Mouse (Mus musculus) kidney, postnatal 36 days (tissue): ENCODE results near the gene Siva1.
A peak's percentile ranks its signal among the peaks of the same experiment; 100 is the strongest.

Experiments
- DNase-seq, 2 experiments: peaks; one replicate each; pipeline ENCODE4 v3.0.0; 2021 to 2022; ENCODE audit warnings: mixed read lengths in 2 of 2

The Siva1 gene

DNA sequence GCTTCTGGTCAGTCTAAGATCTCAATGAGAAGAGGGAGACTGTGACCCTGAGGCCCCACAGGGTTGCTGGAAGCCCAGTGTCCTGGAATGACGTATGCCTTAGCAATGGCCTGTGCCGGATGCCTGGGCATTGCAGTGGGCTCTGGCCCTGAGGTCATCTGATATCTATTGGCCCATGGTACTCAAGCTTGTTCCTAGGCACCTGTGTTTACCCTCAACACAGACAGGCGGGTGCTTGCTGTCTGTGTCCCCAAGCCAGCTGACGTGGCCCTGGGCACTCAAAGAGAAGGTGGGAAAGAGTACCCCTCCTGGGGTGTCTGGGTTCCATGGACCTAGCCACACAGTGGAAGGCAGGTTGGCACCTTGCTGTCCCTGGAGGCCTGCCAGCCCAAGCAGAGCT, 18.8 kb upstream of the Siva1 start:
- no peak for DNase-seq

DNA sequence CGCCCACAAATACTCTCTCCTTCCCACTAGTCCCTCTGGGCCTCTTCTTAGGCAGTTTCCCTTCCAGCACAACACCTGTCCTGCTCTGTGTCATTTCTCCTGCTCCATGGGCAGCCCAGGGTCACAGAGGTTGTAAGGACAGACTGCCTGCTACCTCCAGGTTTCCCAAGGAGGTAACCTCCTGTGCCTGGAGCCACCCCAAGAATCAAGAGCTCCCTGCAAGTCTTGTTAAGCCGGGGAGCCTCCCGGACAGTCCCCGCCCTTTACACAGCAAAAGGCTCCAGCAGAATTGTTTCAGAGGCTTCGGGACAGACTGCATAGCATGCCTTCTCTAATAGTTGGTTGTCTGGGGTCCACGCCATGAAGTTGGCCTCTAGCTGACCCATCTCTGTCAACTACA, 18.0 kb upstream of the Siva1 start:
- no peak for DNase-seq

DNA sequence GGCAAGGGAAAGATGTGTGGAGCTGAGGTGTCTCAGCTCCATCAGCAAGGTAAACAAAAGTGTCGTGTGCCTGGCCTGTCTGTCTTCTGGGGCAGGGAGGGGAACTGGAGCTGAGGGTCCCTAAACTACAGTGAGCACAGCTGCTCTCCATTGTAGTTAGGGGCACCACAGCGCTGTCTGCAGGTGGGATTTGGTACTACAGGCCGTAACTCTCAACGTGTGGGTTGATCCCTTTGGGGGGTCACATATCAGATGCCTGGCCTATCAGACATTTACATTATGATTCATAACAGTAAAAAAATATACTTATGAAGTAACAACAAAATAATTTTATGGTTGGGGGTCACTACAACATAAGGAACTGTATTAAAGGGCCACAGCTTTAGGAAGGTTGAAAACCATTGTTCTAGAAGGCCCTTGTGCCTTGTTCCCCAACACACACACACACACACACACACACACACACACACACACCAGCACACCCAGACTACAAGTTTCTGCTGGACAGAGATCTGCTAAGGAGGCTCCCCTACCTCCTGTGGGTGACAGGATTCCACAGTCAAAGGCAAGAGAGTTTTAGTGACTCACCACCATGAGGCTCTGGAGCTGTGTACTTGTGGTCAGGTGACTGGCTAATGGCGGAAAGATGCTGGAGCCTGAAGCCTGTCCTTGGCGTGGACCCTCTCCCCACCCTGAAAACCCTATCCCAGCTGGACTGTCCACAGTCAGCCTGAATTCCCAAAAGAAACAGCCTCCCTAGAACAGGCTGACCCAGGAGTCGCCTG, 17.2 kb upstream of the Siva1 start:
- DNase-seq = no peak

DNA sequence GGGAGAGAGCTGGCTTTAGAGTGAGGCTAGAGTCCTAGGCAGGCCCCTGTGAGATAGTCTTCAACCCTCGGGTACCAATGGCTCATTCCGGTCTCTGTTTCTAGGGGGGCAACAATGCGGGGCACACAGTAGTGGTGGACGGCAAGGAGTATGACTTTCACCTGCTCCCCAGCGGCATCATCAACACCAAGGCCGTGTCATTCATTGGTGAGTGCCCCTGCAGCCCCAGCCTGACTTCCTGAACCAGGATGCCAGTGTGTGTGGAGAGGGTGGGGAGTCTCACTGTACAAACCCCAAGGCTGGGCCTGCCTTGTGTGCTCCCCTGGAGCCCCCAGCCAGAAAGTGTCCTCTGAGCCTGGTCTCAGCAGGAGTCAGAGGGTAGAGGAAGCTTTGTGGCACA, 16.3 kb upstream of the Siva1 start:
- no peak for DNase-seq

DNA sequence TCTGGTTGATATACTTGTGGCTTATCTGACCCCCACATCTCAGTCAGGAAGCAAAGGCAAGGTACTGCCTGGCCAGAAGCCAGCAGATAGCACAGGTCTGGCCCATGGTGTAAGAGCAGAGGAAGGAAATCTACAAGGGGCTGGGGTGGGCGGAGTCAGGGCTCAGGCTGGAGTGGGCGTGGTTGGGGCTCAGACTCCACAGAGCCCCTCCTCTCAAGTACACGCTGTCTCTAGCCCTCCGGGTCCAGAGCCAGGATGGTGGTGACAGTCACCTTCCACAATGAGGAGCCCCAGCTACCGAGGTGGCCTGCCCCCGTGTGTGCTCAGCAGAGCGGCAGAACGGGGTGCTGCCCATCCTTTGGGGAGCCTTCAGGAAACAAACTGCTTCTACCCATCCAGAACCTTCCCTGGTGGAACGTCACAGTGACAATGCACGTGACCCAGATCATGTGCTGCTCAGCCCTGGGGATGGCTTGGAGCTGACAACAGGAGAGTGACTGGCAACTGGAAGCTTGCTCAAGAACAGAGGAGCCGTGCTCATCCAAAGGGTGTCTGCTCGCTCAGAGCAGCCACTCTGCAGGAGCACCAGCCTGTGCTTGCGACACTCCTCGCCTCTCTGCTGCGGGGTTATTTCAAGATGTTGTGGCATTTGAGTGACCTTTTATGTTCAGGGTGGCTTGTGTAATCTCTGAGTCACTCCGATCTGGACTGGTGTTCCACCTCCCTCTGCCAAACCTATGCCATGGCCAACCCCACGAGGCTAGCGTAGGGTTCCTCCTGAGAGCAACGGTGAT, 15.4 kb upstream of the Siva1 start:
- peak; percentile 49 to 68 for DNase-seq

DNA sequence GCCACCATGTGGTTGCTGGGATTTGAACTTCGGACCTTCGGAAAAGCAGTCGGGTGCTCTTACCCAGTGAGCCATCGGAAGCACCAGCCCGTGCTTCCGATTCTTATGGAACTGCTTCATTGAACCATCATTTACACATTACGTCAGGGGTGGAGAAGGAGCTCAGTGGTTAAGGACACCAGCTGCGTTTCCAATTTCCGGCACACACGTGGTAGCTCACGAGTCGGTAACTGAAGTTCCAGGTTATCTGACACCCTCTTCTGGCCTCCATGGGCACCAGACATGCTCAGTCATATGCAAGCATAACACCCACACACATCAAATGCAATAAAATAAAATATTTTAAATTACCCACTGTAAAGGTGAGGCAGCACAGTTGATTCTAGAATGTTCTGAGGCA, 14.4 kb upstream of the Siva1 start:
- no peak for DNase-seq

DNA sequence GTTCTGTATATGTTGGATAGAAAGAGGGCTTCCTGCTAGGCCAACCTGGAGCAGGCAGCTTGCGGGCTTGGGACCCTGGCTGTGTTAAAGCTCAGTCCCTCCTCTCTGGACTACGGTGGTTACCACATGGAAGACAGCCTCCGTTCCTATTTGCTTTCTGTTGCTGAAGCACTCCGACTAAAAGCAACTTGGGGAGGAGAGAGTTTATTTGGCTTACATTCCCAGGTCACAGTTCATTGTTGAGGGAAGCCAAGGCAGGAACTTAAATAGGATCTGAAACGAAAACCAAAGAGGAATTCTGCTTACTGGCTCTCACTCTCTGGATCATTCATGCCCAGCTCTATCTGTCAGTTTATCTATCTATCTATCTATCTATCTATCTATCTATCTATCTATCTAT, 13.7 kb upstream of the Siva1 start:
- no peak for DNase-seq

DNA sequence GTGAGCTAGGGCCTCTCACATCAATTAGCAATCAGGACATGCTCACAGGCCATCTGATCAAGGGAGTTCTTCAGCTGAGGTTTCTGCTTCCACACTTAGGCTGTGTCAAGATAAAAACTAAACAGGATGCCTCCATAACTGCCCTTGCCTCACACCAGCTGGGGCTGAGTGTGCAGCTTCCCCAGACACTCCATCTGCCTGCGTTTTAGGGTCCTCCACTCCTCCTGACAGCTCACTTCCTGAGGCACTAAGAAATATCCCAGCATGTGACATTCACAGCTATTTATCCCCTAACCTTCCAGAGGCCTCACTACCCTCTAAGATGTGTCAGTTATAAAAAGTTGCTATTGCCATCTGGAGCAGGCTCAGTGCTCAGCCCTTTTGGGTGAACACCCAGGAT, 13.0 kb upstream of the Siva1 start:
- DNase-seq = no peak

DNA sequence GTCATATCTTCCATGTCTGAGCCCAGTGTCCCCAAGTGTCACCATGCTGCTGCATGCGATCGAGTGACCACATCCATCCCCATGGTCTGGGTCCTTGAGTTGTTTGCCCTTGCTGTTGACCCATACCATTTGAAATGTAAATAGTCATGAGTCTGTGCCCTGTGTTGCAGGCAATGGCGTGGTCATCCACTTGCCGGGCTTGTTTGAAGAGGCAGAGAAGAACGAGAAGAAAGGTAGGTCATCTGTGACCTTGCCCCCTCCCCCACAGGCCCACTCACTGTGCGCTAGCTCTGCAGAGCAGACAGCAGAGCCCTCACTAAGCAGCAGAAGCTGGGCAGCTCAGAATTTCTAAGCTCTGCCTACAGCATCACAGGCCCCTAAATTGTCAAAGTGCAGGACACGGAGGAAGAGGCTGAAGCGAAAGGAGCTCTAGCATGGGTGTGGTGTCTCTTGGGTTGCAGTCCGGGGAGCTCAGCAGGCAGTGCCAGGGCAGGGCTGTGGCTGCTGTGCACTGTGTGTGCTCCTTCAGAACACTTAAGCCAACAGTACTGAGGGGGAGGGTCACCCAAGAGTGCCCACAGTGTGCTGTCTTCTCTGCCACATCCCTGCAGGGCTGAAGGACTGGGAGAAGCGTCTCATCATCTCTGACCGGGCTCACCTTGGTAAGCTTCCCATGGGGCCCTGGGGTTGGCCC, 12.2 kb upstream of the Siva1 start:
- no peak for DNase-seq

DNA sequence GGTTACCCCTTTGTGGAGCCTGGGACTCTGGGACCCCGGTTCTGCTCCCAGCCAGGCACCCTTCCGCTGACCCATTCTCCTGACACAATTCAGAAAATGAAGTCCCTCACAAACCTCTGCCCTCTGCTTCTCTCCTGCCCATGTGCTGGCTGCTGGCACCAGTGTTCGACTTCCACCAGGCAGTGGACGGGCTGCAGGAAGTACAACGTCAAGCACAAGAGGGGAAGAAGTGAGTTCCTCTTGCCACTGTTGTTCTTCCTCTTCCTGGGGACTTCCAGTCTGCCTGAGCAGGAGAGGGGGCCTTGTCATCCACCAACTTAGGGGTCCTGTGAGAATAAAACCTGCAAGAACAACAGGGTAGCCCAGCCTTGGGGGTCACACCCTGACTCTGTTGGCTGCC, 11.6 kb upstream of the Siva1 start:
- no peak for DNase-seq

DNA sequence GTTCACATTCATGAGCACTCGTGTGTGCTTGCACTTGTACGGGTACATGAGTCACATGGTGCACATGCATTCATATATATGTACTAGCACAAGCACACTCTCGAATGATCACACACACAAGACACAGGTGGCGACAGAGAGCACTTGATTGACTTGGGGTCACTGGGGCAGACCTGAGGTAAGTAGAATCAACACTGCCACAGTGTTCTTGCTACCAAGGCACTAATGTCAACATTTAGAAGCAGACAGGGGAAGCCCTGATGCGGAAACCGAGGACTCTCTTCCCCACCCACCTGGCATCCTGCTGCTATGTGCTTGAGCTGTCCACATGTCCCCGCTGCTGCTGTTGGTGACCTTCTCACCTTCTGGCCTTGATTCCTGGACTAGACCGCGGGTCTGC, 10.8 kb upstream of the Siva1 start:
- DNase-seq = no peak

DNA sequence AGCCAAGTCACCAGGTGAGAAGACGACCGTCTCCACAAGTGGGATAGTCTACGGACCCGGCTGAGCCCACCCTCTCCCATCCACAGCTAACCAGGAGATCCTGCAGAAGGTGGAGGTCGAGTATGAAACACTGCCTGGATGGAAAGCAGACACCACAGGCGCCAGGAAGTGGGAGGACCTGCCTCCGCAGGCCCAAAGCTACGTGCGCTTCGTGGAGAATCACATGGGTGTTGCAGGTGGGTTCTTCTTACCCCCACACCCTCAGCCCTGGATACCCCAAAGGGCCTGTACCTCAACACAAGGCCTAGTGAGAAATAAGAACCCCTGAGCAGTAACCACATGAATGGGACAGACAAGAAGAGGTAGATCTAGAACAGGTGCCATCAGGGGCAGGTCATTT, 5.0 kb upstream of the Siva1 start:
- no peak for DNase-seq

DNA sequence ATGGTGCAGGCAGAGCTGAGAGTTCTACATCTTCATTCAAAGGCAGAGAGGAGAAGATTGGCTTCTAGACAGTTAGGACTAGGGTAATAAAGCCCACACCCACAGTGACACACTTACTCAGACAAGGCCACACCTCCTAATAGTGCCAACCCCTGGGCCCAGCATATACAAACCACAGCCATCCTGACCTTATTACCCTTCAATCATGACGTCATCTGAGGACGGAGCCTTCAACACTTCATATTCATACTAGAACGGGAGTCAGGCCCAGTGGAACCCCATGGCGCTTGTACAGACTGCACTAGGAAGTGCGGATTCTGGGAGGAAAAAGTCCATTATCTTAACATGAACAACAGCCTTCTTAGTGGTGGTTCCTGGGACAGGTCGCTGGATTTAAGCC, 1.4 kb upstream of the Siva1 start:
- no peak for DNase-seq

DNA sequence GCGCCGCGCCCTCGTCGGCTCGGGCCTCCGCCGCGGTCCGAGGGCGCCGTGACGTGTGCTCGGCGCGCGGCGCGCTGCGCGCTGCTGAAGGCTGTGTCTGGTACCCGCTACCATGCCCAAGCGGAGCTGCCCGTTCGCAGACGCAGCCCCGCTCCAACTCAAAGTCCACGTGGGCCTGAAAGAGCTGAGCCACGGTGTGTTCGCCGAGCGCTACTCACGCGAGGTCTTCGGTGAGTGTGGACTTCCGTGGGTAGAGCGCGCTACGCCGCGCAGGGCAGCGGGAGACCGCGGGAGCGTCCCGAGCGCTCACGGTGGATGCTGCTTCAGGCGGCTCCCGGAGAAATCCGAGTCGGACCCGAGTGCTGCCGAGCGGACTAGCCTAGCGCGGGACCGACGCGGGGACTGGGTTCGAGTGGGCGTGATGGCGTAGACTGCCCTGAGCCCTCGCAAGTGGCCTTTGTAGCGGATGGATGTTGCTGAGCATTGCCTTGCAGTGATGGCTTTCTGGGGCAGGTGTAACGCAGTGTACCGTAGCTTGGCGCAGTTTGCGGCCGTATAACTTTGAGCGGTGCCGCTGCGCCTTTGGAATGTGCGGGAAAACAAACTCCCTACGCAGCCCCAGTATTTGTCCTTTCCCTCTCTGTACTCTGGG, 502 bp downstream of the Siva1 start:
- no peak for DNase-seq

DNA sequence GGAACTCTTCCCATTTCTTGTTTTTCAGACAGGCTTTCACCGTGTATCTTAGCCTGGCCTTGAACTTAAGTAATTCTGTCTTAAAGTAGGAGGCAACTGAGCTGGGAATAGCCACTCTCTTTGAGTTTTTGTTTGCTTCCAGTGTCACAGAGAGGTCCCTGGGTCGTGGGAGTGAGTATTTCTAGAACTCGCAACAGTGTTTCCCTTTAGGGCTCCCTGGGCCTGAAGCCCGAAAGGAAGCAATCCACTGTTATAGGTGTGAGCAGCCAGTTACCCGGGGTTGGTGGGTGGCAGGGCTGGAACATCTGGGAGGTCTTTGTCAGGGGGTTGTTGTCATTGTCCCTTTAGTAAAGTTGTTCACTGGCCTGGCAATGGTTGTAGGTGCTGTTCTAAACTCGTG, 1.7 kb downstream of the Siva1 start:
- DNase-seq = no peak

DNA sequence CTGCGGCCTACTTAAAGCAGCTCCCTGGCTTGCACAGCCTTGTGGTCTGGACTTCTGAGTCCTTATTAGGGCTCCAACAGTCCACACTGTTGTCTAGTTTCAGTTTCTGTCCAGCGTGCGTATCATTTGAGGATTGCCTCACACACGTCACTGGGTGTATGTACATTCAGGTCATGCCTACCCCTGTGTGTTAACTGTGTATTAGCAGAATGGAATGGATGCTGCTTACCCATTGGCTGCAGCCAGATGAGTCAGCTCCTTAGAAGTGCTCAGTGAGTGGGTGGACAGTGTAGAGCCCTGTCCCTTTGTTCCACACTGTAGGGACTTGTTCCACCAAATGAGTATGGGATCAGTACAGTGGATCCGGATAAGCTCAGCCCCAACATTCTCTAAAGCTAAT, 3.6 kb downstream of the Siva1 start:
- DNase-seq = no peak

DNA sequence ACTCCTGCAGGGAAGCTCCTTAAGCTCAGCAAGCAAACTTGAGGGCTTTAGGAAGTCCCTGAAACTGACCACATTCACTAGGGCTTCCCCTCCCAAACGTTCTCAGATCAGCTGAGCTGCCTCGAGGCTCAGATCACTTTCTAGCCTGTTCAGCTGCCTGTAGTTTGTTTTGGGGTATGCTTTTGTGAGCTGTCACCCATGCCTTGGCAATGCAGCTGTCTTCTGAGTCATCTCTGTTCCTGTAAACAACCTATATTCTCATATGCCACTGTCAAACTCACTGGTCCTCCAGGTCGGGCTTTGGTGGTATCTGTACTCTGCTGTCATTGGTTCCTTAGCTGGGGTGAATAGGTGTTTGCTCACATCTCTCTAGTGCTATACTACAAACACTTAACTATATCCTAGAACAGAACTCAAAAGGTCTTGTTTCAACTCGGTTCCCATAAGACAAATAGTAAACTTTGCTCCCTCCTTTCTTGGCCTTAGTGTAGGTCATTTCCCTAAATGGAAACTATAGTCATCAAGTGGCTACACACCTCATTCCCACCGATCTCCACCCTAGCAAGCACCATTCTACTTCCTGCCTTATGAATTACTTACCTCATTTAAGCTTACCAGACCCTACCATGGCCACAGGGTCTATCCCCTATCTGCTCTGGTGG, 7.4 kb downstream of the Siva1 start:
- no peak for DNase-seq

DNA sequence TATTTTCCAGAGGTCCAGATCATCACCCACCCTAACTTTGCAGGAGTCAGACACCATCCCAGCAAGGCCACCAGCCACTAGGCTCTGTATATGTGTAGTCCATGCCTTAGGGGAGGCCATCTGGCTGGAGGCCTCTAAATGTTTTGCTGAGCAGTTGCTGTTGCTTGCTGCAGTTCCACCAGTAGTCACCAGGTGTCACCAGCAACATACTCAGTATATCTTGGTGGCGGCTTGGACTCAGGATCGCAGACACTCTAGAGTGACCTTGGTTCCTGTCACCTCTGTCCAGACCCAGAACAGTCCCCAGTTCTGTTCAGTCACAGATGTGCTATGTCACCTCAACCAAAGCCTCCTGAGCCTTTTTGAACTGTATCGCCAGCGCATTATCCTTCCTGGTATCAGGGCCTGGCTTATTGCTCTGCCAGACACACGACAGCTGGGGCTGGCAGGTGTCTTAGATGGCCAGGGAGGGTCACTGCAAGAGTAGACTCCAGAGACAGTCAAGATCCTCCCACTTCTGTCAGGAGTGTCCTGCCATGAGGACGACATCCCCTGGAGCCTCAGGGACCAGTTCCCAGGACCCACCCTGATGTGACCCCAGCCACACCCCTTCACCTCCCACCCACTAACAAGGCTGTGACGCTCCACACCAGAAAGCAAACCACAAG, 8.8 kb downstream of the Siva1 start:
- peak; percentile 88 to 95 for DNase-seq

DNA sequence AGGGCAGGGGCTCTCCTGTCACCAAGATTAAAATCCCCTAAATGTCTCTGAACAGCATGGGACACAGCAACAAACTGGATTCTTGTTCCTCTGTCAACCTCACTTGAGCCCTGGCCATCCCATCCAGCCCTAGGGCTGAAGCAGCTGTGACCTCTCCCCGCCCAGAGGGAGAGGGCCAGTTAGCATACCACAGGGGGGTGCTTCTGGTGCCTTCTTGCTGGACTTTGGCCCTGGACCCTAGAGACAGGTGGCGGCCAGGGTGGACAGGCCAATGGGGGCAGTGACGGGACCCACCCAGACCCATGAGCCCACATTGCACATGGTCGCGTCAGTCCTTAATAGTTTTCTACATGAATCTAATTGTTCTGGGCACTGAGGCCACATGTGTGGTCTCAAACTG, 9.6 kb downstream of the Siva1 start:
- no peak for DNase-seq

DNA sequence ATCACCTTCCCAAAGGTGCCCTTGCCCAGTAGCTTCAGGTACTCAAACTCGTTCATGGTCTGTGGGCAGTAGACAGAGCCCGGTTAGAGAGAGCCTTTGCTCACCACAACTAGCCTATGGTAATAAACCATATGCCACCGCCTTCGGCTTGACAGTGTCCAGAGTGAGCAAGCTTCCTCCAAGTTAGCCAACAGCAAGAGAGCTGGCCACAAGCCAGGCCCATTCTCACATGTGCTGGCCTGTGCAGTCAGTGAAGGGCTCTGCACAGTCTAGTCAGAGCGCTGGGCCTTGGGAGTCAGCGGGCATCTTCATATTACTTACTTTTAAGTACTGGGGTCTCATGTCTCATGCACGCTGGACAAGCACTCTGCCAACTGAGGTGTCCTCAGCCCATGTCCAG, 14.1 kb downstream of the Siva1 start:
- peak in 1 of 2 experiments; percentile 42 for DNase-seq

DNA sequence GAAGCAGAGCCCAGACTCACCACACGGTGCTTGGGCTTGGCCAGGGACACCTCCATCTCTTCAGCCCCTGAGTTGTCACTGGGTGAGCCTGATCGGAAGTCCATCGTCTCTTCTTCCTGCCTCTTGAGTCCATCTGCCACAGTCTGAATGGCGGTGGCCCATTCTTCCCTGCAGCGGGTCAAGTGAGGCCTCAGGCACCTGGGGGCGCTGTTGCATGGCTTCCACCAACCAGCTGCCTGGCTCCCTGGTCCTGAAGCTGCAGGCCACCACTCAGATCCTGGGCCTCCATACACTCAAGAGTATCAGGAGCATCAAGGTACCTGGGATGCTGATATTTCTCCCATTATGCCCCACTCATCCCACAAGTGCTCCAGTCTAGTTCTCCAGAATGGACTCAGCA, 14.6 kb downstream of the Siva1 start:
- DNase-seq = peak; percentile 64 to 91
